Mouse (Mus musculus): ENCODE results near the gene 4921536K21Rik.

Gene 4921536K21Rik

GRCm38 (mm10) chr11:3854156-3854555 is 40.7 kb downstream of the 4921536K21Rik start:
- DNase-seq (ENCODE audit: low spot score), result no peak

- peak; percentile 59 for DNase-seq (ENCODE audit: low spot score)
These were observed 41.3 kb downstream of the 4921536K21Rik start for GRCm38 (mm10) chr11:3853481-3854034.

GRCm38 (mm10) chr11:3853031-3853430 is 41.9 kb downstream of the 4921536K21Rik start:
- no peak for DNase-seq (ENCODE audit: low spot score)

GRCm38 (mm10) chr11:3851872-3852271 is 43.0 kb downstream of the 4921536K21Rik start:
- no peak for DNase-seq (ENCODE audit: low spot score)

- no peak for DNase-seq (ENCODE audit: low spot score)
These were observed 44.1 kb downstream of the 4921536K21Rik start for GRCm38 (mm10) chr11:3850746-3851277.

- DNase-seq (ENCODE audit: low spot score), result no peak
These were observed 44.6 kb downstream of the 4921536K21Rik start for GRCm38 (mm10) chr11:3850315-3850614.

- DNase-seq (ENCODE audit: low spot score), result no peak
These were observed 45.2 kb downstream of the 4921536K21Rik start for GRCm38 (mm10) chr11:3849469-3850314.

GRCm38 (mm10) chr11:3846351-3846750 is 48.5 kb downstream of the 4921536K21Rik start:
- no peak for DNase-seq (ENCODE audit: low spot score)

DNA sequence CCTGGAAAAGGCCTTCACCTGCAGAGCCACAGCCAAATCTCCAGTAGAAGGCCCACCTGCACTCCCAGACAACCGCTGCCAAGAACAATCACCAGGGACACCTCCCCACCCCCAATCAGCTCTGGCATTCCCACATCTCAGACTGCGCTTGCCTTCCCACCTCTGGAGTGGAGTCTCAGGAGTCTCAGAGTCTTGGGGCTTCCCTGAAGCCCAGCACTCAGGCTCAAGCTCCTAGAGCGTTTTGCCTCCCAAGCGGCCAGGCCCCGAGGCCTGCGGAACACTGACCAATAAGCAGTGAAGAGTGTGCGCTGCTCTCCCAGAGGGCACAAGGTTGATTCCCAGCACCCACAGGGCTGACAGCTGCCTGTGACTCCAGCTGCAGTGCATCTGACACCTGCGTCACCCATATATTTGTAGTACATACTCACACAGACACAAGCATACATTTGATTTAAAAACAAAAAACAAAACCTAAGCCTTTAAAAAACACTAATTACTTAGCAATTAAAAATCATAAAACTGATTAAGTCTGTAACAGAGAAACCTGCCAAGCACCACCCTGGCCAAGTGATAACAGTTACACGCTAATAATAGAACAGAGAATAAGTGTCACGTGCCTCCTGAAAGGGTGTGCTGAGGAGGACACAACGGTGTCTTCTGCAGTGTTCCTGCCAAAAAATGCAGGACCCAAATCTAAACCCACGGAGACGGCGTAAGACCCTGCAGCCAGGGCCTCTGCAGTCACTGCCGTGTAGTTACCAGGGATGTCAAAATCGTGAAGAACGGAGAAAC is 50.8 kb downstream of the 4921536K21Rik start:
- no peak for DNase-seq (ENCODE audit: low spot score)

Measured in layer of hippocampus, adult 9-10 months (tissue).